In the genomic region with DNA sequence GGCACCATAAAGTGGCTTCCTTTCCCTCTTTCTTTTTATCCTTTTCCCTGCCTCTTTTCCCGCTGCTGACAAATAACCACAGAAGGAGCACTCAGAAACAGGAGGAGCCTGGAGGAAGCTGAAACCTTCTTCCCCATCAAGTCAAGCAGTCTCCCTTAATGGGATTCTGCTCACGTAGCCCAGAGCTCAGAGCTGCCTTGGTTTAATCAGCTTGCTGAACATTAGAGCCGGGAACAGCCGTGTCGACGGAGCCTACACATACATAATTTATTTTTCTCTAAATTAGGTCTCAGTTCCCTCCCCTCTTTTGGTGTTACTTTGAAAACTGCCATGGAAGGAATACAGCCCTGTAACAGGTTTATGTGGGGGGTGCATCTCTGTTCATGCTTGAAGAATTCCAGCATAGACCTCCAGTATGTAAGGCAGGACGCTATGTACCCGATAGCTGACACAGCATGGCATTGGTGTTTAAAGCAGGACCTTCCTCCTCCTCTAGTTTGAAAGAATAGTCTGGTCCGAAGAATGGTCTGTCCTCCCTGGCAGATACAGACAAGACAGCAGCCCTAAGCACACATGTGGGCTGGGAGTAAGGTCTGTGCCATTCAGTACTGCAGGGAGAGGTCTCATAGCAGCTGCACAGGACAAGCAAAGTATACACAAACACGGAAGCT, we compare ENCODE assay signal across 10 mouse cellular contexts.
DNase-seq lines count a peak whose midpoint lies in the region; ATAC-seq and TF ChIP-seq lines count a peak whose summit lies in the region.
"Had no signal": no experiment of that assay in that cellular context is flagged by ENCODE, and none has a peak within 500 bp of the region (broad histone marks: within the 10 kb centered on the region; RNA-seq: fewer than 3 reads in every experiment).

No protein-coding gene starts in this region.

- H3K4me3 ChIP-seq in forebrain, postnatal 0 days (ENCODE audit: low read depth, low read length): 0 out of 2 replicates have a peak overlapping the region, but pooled peaks have one; percentile 2
- no peak overlapping the region for H3K4me3 ChIP-seq in limb, embryonic 13.5 days

- intact Hi-C loops in heart, postnatal 10 days (cut with DNase I): no loop called here

- no peaks in the 10 kb centered on the region for H3K36me3 ChIP-seq in forebrain, postnatal 0 days (ENCODE audit: insufficient read depth)
- no peaks in the 10 kb centered on the region for H3K36me3 ChIP-seq in limb, embryonic 13.5 days

- H3K27ac ChIP-seq in forebrain, postnatal 0 days (ENCODE audit: low read depth, low read length): peak overlapping the region; percentile 57
- H3K27ac ChIP-seq in limb, embryonic 13.5 days: no peak overlapping the region

- H3K27me3 ChIP-seq in forebrain, postnatal 0 days (ENCODE audit: insufficient read depth, low read length): no peaks in the 10 kb centered on the region
- H3K27me3 ChIP-seq in limb, embryonic 13.5 days: no peaks in the 10 kb centered on the region

- H3K9me3 ChIP-seq in forebrain, postnatal 0 days (ENCODE audit: low read length): no peaks in the 10 kb centered on the region
- H3K9me3 ChIP-seq in limb, embryonic 13.5 days: no peaks in the 10 kb centered on the region

- TF ChIP-seq CTCF in forebrain, postnatal 0 days (IDR thresholded peaks at IDR 0.05; ENCODE audit: low read depth): no peak

- peak; percentile 27 for DNase-seq in layer of hippocampus, adult 11-12 months (ENCODE audit: low spot score)
- no peak for DNase-seq in layer of hippocampus, adult 9-10 months (ENCODE audit: low spot score)
- DNase-seq in forebrain, postnatal 0 days: peak; percentile 88
- peak; percentile 69 to 83 for DNase-seq in right cerebral cortex, postnatal 10 days (ENCODE audit: low spot score in 2 of 2)
- no peak for DNase-seq in urinary bladder, adult 18-20 months (ENCODE audit: low spot score in 2 of 2)
- no peak for DNase-seq in heart, postnatal 10 days
- DNase-seq in c-Kit-positive CD71-positive TER-119-positive erythroid progenitor cells, embryonic 14.5 days (ENCODE audit: low spot score): no peak
- DNase-seq: thymus, postnatal 14 days had no signal

- H3K4me1 ChIP-seq in forebrain, postnatal 0 days (ENCODE audit: insufficient read depth): no peaks in the 10 kb centered on the region
- no peaks in the 10 kb centered on the region for H3K4me1 ChIP-seq in limb, embryonic 13.5 days

- ATAC-seq in forebrain, postnatal 0 days: peak; percentile 94
- peak; percentile 36; the same call in 1 of the 2 replicates for ATAC-seq in limb, embryonic 13.5 days (ENCODE audit: low FRiP score, low read depth)
- ATAC-seq: lung, postnatal 0 days had no signal

- peak overlapping the region; percentile 38 for H3K4me2 ChIP-seq in forebrain, postnatal 0 days (ENCODE audit: low read depth)
- H3K4me2 ChIP-seq in limb, embryonic 13.5 days (replicated peaks): no peak overlapping the region; the same call in 1 of the 2 replicates

- WGBS in forebrain, postnatal 0 days: 6% methylated on average over 10 of the region's 10 CpGs
- 39% methylated on average over 10 of the region's 10 CpGs for WGBS in limb, embryonic 13.5 days

- H3K9ac ChIP-seq in forebrain, postnatal 0 days: peak overlapping the region; percentile 1; the same call in 1 of the 2 replicates
- no peak overlapping the region for H3K9ac ChIP-seq in limb, embryonic 13.5 days

Comparison
In these comparisons a context has a peak if more than half of its experiments do, and no peak if none do; other contexts are left out.
1. DNase-seq: peak in layer of hippocampus, adult 11-12 months (single experiment), forebrain, postnatal 0 days (single experiment) and right cerebral cortex, postnatal 10 days (2 of 2); none in layer of hippocampus, adult 9-10 months (single experiment), urinary bladder, adult 18-20 months (0 of 2), heart, postnatal 10 days (0 of 2) and c-Kit-positive CD71-positive TER-119-positive erythroid progenitor cells, embryonic 14.5 days (single experiment).